Comparison of ENCODE assay signal across 13 mouse cellular contexts in the genomic region with DNA sequence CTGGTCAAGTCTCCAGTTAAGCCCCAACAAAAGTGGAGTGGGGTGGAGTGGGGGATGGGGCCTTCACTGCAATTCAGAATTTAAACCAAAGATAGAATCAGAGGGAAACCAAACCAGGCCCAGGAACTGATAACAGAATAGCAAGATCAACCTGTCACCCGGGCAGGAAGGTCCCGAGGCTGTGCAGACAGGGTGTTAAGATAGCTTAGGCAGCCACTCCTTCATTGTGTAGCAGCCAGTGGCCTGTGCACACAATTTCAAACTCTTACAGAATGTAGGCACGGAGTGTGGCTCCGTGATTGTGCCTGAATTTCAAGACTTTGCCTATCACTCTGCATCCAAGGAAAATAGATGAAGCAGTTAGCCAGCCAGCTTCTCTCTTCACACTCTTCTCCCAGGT. TPM values are rescaled to one million over a fixed set of nuclear protein-coding genes. Genes with fewer than 3 reads are reported as not detected.
DNase-seq lines count a peak whose midpoint lies in the region; ATAC-seq and TF ChIP-seq lines count a peak whose summit lies in the region.
"Had no signal": no experiment of that assay in that cellular context is flagged by ENCODE, and none has a peak within 500 bp of the region (broad histone marks: within the 10 kb centered on the region; RNA-seq: fewer than 3 reads in every experiment).

No protein-coding gene starts in this region.

- H3K4me3 ChIP-seq in heart, embryonic 12.5 days: peak overlapping the region; percentile 52
- H3K4me3 ChIP-seq in kidney, adult 2 months (ENCODE audit: insufficient read depth, low read depth, low read length): no peak overlapping the region
- H3K4me3 ChIP-seq in embryonic facial prominence, embryonic 12.5 days: peak overlapping the region; percentile 46
- H3K4me3 ChIP-seq in liver, embryonic 13.5 days (replicated peaks): peak overlapping the region; percentile 12; the same call in 1 of the 2 replicates
- no peak overlapping the region for H3K4me3 ChIP-seq in forebrain, embryonic 14.5 days (ENCODE audit: low read depth, low read length)
- H3K4me3 ChIP-seq: erythroblast, embryonic 14.5 days had no signal

- H3K4me2 ChIP-seq in heart, embryonic 12.5 days: peak overlapping the region; percentile 65
- H3K4me2 ChIP-seq in embryonic facial prominence, embryonic 12.5 days (replicated peaks): peak overlapping the region; percentile 44
- H3K4me2 ChIP-seq in liver, embryonic 13.5 days: no peak overlapping the region
- no peak overlapping the region for H3K4me2 ChIP-seq in forebrain, embryonic 14.5 days (ENCODE audit: low read length)

- 0 out of 2 replicates have a peak, but pooled peaks cover 4% of the 10 kb centered on the region for H3K4me1 ChIP-seq in heart, embryonic 12.5 days (replicated peaks)
- no peaks in the 10 kb centered on the region for H3K4me1 ChIP-seq in kidney, adult 2 months (ENCODE audit: control insufficient read depth, insufficient read depth, low read length)
- H3K4me1 ChIP-seq in embryonic facial prominence, embryonic 12.5 days: no peaks in the 10 kb centered on the region
- no peaks in the 10 kb centered on the region for H3K4me1 ChIP-seq in liver, embryonic 13.5 days (replicated peaks)
- no peaks in the 10 kb centered on the region for H3K4me1 ChIP-seq in forebrain, embryonic 14.5 days (ENCODE audit: control insufficient read depth, insufficient read depth, low read length)

- peak overlapping the region; percentile 71 for H3K27ac ChIP-seq in heart, embryonic 12.5 days (ENCODE audit: poor library complexity, severe bottlenecking)
- H3K27ac ChIP-seq in kidney, adult 2 months (ENCODE audit: insufficient read depth, low read depth, low read length): no peak overlapping the region
- H3K27ac ChIP-seq in embryonic facial prominence, embryonic 12.5 days: peak overlapping the region; percentile 74; the same call in 1 of the 2 replicates
- H3K27ac ChIP-seq in liver, embryonic 13.5 days: no peak overlapping the region
- no peak overlapping the region for H3K27ac ChIP-seq in forebrain, embryonic 14.5 days (ENCODE audit: low read depth, low read length)

- TF ChIP-seq CTCF in kidney, adult 2 months (conservative IDR thresholded peaks at IDR 0.05; ENCODE audit: insufficient read depth, insufficient read length, low read depth, low read length): no peak

- DNase-seq in heart, postnatal 25 days (ENCODE audit: low spot score): no peak
- peak; percentile 2 to 7 for DNase-seq in kidney, postnatal 4 days
- DNase-seq in kidney, adult 2 months: no peak
- no peak for DNase-seq in liver, embryonic 13.5 days
- DNase-seq in forebrain, embryonic 14.5 days (ENCODE audit: low spot score): no peak
- DNase-seq in adrenal gland, adult 18-20 months (ENCODE audit: low spot score in 2 of 2): no peak
- DNase-seq: adrenal gland, postnatal 14 days; cerebellum, adult 11-12 months had no signal

- no peaks in the 10 kb centered on the region for H3K9me3 ChIP-seq in heart, embryonic 12.5 days (replicated peaks)
- H3K9me3 ChIP-seq in embryonic facial prominence, embryonic 12.5 days: no peaks in the 10 kb centered on the region
- H3K9me3 ChIP-seq in liver, embryonic 13.5 days (replicated peaks): no peaks in the 10 kb centered on the region
- H3K9me3 ChIP-seq in forebrain, embryonic 14.5 days (replicated peaks; ENCODE audit: control insufficient read depth, low read length): no peaks in the 10 kb centered on the region

- no peaks in the 10 kb centered on the region for H3K36me3 ChIP-seq in heart, embryonic 12.5 days
- no peaks in the 10 kb centered on the region for H3K36me3 ChIP-seq in kidney, adult 2 months (ENCODE audit: control insufficient read depth, insufficient read depth, low read length)
- H3K36me3 ChIP-seq in embryonic facial prominence, embryonic 12.5 days: no peaks in the 10 kb centered on the region
- no peaks in the 10 kb centered on the region for H3K36me3 ChIP-seq in liver, embryonic 13.5 days
- no peaks in the 10 kb centered on the region for H3K36me3 ChIP-seq in forebrain, embryonic 14.5 days (ENCODE audit: control insufficient read depth, insufficient read depth, low read length)

- no peak for TF ChIP-seq POLR2A in kidney, adult 2 months (IDR thresholded peaks at IDR 0.05; ENCODE audit: low read depth, low read length)

- peak overlapping the region; percentile 61 for H3K9ac ChIP-seq in heart, embryonic 12.5 days
- peak overlapping the region; percentile 56 for H3K9ac ChIP-seq in embryonic facial prominence, embryonic 12.5 days
- no peak overlapping the region for H3K9ac ChIP-seq in liver, embryonic 13.5 days
- no peak overlapping the region for H3K9ac ChIP-seq in forebrain, embryonic 14.5 days (ENCODE audit: low read length)

- intact Hi-C loops in heart, postnatal 25 days (cut with DNase I): no loop called here

- ATAC-seq in heart, embryonic 12.5 days (ENCODE audit: insufficient number of reproducible peaks, low FRiP score): 0 out of 2 replicates have a peak, but pooled peaks have one; percentile 42
- no peak for ATAC-seq in embryonic facial prominence, embryonic 12.5 days (ENCODE audit: insufficient number of reproducible peaks, insufficient read depth, low FRiP score, low TSS enrichment)
- ATAC-seq in liver, embryonic 13.5 days (ENCODE audit: low read depth): no peak
- ATAC-seq in forebrain, embryonic 14.5 days: no peak
- ATAC-seq: Patski had no signal

- no peaks in the 10 kb centered on the region for H3K27me3 ChIP-seq in heart, embryonic 12.5 days (replicated peaks)
- H3K27me3 ChIP-seq in kidney, adult 2 months (replicated peaks; ENCODE audit: control insufficient read depth, insufficient read depth, low read length): no peaks in the 10 kb centered on the region
- H3K27me3 ChIP-seq in embryonic facial prominence, embryonic 12.5 days: no peaks in the 10 kb centered on the region
- H3K27me3 ChIP-seq in liver, embryonic 13.5 days: no peaks in the 10 kb centered on the region
- no peaks in the 10 kb centered on the region for H3K27me3 ChIP-seq in forebrain, embryonic 14.5 days (replicated peaks; ENCODE audit: control insufficient read depth, insufficient read depth, low read length)

- 29% methylated on average over 4 of the region's 4 CpGs for WGBS in heart, embryonic 12.5 days
- WGBS in kidney, adult 2 months: 14% methylated on average over 4 of the region's 4 CpGs
- 35% methylated on average over 4 of the region's 4 CpGs for WGBS in embryonic facial prominence, embryonic 12.5 days
- 22% methylated on average over 4 of the region's 4 CpGs for WGBS in liver, embryonic 13.5 days (ENCODE audit: insufficient replicate concordance)
- WGBS in forebrain, embryonic 14.5 days: 54% methylated on average over 4 of the region's 4 CpGs

RNA-seq across cellular contexts. Expression of a gene that starts 0.7 kb away (rescaled TPM):
- 227 and 245 TPM in 2 replicates for polyA plus RNA-seq in heart, embryonic 12.5 days (2016; fragmentation: Nextera tagmentation; extraction: Ambion mirVana)
- total RNA-seq in heart, postnatal 25 days (2021): 1 to 10 TPM in 1 of 2 experiments, under 1 TPM in 1; 0.83 to 1.6 TPM
- polyA plus RNA-seq in kidney, adult 2 months (2012; rRNA removed): 1.3 and 1.6 TPM in 2 replicates
- 220 and 225 TPM in 2 replicates for polyA plus RNA-seq in embryonic facial prominence, embryonic 12.5 days (2016; fragmentation: Nextera tagmentation; extraction: Ambion mirVana)
- 18.0 and 20.5 TPM in 2 replicates for polyA plus RNA-seq in liver, embryonic 13.5 days (2015; fragmentation: Nextera tagmentation; extraction: Ambion mirVana)
- polyA plus RNA-seq in forebrain, embryonic 14.5 days (2014; fragmentation: Nextera tagmentation; extraction: Ambion mirVana): 2.1 and 2.2 TPM in 2 replicates
- under 1 TPM; 0.17 to 0.38 TPM for total RNA-seq in adrenal gland, adult 18-20 months (2021)
- total RNA-seq: megakaryocyte progenitor cell, adult 5-6 weeks had no signal
- polyA plus RNA-seq: erythroblast, embryonic 14.5 days; Patski had no signal

Comparison
In these comparisons a context has a peak if more than half of its experiments do, and no peak if none do; other contexts are left out.
1. DNase-seq: peak in kidney, postnatal 4 days (2 of 2); none in heart, postnatal 25 days (single experiment), kidney, adult 2 months (single experiment), liver, embryonic 13.5 days (single experiment), forebrain, embryonic 14.5 days (single experiment) and adrenal gland, adult 18-20 months (0 of 2).
2. H3K27ac ChIP-seq: peak in heart, embryonic 12.5 days (single experiment) and embryonic facial prominence, embryonic 12.5 days (single experiment); none in kidney, adult 2 months (single experiment), liver, embryonic 13.5 days (single experiment) and forebrain, embryonic 14.5 days (single experiment).
3. H3K4me2 ChIP-seq: peak in heart, embryonic 12.5 days (single experiment) and embryonic facial prominence, embryonic 12.5 days (single experiment); none in liver, embryonic 13.5 days (single experiment) and forebrain, embryonic 14.5 days (single experiment).
4. H3K4me3 ChIP-seq: peak in heart, embryonic 12.5 days (single experiment), embryonic facial prominence, embryonic 12.5 days (single experiment) and liver, embryonic 13.5 days (single experiment); none in kidney, adult 2 months (single experiment) and forebrain, embryonic 14.5 days (single experiment).
5. H3K9ac ChIP-seq: peak in heart, embryonic 12.5 days (single experiment) and embryonic facial prominence, embryonic 12.5 days (single experiment); none in liver, embryonic 13.5 days (single experiment) and forebrain, embryonic 14.5 days (single experiment).
6. RNA of a gene that starts 0.7 kb away (polyA plus RNA-seq): 227 to 245 TPM in heart, embryonic 12.5 days and 220 to 225 TPM in embryonic facial prominence, embryonic 12.5 days; 18.0 to 20.5 TPM in liver, embryonic 13.5 days, 2.1 to 2.2 TPM in forebrain, embryonic 14.5 days and 1.3 to 1.6 TPM in kidney, adult 2 months; every median in the first group is over 10 times any median in the second.